Mouse (Mus musculus) lung, adult 2 months (tissue): Measurements from ENCODE around the gene Smc3.

Experiments used
- CTCF ChIP-seq: fragments of 200-500 bp; IDR thresholded peaks from 2 replicates; pipeline ENCODE4 v1.5.1; 2011; ENCODE audit warnings: mild to moderate bottlenecking, low read length, control low read depth; ENCODE audit not compliant: insufficient read depth
- POLR2A ChIP-seq: fragments of 200-500 bp; IDR thresholded peaks from 2 replicates; pipeline ENCODE4 v1.6.1; 2011; ENCODE audit warnings: low read depth, mild to moderate bottlenecking, control low read depth, low read length, borderline replicate concordance; ENCODE audit errors: extremely low read depth

- TF ChIP-seq CTCF (peak; percentile 53), POLR2A (no peak)
Observed at GRCm38 (mm10) chr19:53648802-53649236, 48.6 kb downstream of the Smc3 start.
